Mouse (Mus musculus) liver, adult 2 months (tissue): ENCODE measurements around the gene Dnase1l2.

Source experiments
- CTCF ChIP-seq: fragments of 200-500 bp; IDR thresholded peaks from 2 replicates; pipeline ENCODE4 v1.5.1; 2011; ENCODE audit warnings: low read depth, low read length, control low read depth
- POLR2A ChIP-seq: fragments of 200-500 bp; IDR thresholded peaks from 2 replicates; pipeline ENCODE4 v1.6.1; 2011; ENCODE audit warnings: low read length, control low read depth; ENCODE audit not compliant: insufficient read depth; ENCODE audit errors: extremely low read depth

DNA sequence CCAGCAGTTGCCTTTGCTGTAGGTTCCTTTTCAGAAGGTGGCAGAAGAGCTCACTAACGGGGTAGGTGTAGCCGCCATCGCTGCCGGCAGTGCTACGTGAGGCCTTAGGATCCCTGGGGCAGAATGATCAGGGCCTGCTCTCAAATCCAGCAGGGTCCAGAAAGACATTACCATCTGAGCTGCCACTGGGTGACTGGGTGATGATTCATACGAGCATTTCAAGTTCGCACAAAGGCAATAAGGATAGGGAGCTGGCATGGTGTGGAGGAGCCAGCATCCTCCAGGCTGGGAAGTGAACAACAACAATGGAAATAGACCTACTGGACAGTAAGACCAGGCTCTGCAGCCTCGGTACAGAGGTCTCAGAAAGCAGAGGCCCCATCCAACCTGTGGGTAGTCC, 2.5 kb downstream of the Dnase1l2 start:
- TF ChIP-seq CTCF (no peak), POLR2A (no peak)
